Mouse (Mus musculus) adipocyte (in vitro differentiated cells): ENCODE results near the gene Gba.
"Not testable (repeated sequence)": the region's sequence is repeated elsewhere in the genome, so short reads cannot be mapped to it uniquely, and the experiment has no call there.

Experiments
- DNase-seq: peaks from one replicate; pipeline ENCODE4 v3.0.0-alpha.2; 2016; ENCODE audit warnings: low spot score

Gba gene

GRCm38 (mm10) chr3:89202253-89203141 lies at the start of gene Gba:
Gene Gba (plus strand): TSS chr3:89202928.
- DNase-seq: peak; percentile 96

DNA sequence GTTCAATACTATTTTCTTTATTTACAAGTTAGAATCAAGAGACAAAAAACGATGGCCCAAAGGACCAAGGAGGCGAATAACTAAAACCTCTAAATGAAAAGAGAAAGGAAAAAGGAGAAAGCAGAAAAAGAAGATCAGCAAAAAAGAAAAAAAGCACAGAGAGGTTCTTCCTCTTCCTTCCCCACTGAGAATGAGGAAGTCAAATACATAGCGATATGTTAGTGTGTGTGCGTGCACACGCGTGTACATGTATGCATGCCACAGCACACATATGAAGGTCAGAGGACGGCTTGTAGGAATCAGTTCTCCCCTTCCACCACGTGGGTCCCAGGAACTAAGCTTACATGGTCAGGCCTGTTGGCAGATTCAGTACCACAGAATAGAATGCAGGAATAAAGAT lies 45.8 kb upstream of the Gba start:
- no peak for DNase-seq

- DNase-seq: no peak
Observed at GRCm38 (mm10) chr3:89158651-89159050, 44.1 kb upstream of the Gba start.

GRCm38 (mm10) chr3:89159211-89159610 lies 43.5 kb upstream of the Gba start:
- DNase-seq: peak; percentile 39

DNA sequence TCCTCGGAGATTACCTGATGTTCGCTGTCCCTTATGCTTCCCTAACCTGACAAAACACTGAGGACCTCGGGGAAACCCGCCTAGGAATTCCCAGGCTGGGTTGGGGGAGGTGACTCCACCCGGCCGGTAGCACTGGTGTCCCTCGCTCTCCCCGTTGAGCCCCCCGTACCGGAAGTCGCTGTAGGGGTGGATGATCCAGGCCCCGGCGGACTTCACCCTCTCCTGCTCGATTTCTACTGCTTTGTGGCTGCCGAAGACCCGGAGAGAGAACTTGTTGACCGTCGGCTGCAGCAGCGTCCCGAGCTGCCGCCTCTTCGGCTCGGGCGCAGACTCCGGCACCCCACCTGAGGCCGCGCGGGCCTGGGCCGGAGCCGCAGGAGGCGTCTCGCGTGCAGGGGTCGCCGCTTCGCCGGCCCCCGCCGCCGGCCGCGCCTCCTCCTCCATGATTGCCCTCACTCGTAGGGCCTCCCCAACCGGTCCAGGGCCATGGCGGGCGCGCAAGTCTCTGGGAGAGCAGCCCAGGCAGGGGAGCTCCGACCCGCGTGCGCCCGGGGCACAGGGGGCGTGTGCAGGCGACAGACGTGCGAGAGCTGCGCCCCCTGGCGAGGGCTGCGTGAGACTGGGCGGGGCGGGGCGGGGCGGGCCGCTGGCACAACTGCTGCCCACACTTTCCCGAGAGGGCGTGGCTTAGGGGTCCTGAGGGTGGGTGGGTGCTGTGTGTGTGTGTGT lies 42.9 kb upstream of the Gba start, which contains the start of gene Hcn3:
Hcn3 (minus strand) TSS at position 581 of the 729 bp plus-strand sequence.
- no peak for DNase-seq

DNA sequence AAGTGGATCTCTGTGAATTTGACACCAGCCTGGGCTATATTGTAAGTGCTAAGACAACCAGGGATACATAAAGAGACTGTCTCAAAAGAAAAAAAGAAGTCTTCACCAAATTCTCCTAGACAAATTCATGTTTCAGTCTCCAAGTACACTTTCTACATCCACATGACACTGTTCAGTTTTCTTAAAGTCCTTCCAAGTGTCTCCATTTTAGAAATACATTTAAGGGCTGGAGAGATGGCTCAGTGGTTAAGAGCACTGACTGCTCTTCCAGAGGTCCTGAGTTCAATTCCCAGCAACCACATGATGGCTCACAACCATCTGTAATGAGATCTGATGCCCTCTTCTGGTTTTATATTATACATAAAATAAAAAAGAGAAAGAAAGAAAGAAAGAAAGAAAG lies 41.5 kb upstream of the Gba start:
- not testable (repeated sequence) for DNase-seq

DNA sequence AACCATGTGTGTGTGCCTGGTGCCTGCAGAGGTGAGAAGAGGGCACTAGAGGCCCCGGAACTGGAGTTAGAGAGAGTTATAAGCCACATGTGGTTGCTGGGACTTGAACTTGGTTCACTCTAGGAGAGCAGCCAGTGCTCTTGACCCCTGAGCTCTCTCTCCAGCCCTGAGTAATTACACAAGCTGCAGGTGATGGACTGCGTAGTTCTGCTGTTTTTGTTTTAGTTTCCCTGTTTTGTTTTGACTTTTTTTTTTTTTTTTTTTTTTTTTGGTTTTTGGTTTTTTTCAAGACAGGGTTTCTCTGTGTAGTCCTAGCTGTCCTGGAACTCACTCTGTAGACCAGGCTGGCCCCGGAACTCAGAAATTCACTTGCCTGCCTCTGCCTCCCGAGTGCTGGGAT lies 40.9 kb upstream of the Gba start:
- no peak for DNase-seq

DNA sequence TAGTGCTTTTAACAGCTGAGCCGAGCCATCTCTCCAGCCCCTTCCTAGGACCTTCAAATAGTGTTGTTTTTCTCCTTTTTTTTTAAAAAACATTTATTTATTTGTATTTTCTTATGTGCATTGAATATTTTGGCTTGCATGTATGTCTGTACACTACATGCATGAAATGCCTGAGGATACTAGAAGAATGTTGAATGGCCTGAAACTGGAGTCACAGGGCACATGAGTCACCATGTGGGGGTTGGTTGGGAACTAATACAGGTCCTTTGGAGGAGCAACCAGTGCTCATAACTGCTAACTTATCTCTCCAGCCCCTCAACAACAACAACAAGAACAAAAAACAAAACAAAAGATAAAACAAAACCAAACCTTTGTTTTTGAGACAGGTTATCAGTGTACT lies 39.6 kb upstream of the Gba start:
- peak; percentile 32 for DNase-seq

DNA sequence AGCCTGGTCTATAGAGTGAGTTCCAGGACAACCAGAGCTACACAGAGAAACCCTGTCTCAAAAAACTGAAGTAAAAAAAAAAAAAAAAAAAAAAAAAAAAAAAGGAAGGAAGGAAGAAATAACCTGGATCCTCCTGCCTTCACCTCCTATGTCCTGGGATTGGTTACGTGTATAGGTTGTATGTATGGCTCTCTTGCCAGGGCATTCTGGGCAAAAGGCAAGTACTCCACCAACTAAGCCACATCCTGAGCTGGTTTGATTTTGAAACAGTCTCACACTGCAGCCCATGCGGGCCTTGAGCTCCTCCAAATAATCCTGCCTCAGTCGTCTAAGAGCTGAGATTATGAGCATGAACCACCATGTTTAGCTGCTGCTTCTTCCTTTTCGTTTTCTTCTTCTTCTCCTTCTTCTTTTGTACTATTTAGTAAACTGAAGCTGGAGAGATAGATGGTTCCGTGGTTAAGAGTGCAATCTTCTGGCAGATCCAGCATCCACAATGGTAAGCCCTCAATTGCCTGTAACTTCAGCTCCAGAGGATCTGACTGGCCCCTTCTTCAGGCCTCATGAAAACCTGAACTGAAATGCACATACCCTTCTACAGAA lies 39.0 kb upstream of the Gba start:
- peak; percentile 24 for DNase-seq

DNA sequence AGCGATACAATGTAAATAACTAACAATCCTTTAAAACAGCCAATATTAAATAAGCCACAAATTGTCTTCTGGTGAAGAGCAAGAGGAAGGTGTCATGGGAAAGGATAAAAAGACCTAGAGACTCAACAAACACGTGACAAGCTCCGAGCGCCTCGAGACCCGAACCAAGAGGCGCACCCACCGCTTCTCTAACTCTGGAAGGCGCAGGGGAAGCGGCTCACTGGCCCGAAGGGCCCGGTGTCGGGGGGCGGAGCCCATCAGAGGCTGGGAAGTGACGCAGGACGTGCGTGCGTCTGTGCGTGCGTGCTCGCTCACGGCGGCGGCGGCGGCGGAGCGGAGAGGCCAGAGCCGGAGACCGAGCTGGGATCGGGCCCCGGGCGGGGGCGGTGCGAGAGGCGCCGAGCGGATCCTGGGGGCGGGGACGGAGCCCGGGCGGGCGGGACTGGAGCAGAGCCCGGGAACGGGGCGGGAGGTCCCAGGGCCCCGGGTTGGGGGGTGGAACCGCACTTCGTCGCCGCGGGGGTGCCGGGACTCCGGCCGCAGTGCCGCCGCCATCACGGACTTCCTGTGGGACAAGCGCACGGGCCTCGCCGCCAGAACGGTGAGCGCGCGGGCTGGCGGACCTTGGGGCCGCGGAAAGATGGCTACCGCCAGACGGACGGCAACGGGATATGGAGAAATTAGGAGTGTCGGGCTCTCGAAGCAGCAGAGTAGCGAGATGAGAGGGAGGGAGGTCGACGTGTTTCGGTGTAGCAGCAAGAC lies 38.0 kb upstream of the Gba start, which contains the start of gene Clk2:
Clk2 (plus strand) TSS at position 290 of the 762 bp plus-strand sequence.
- DNase-seq: peak; percentile 92

DNA sequence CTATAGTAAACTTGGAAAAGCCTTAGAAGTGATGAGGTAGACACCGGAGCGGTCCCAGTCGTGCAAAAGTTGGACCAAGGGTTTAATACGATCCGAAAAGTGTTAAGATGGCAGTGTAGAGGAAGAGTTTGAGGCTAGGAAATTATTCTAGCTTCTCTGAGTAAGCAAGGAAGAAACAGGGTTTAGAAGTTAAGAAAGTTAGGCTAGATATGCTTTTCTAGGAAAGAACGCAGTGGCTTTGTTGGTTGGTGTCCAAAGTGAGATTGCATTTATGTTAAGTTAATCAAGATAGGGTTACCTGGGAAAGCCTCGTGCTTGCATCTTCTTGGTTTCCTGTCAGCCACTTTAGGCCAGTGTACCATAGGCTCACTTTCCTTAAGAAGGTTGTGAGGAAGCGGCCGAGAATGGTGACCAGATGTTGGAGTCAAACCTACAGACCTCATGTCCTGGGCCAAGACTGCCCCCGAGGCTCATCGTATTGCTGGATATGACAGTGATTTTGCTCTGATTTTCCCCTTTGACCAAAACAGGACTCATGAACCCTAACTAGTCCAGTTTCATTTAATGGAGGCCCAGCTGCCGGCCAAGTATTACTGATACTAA lies 37.4 kb upstream of the Gba start:
- no peak for DNase-seq

DNA sequence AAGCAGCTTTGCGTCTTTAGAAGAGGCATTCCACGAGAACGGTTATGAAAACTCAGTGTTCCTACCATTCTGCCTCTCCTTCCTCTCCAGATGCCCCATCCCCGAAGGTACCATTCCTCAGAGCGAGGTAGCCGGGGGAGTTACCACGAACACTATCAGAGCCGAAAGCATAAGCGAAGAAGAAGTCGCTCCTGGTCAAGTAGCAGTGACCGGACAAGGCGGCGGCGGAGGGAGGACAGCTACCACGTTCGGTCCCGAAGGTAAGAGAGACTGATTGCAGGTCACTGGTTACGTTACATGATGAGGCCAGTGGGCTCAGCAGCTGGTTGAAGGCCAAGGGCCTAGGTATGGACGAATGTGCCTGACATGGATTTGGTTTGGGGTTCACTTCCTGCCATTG lies 35.8 kb upstream of the Gba start:
- DNase-seq: no peak

GRCm38 (mm10) chr3:89174844-89175243 lies 27.9 kb upstream of the Gba start:
- DNase-seq: no peak

GRCm38 (mm10) chr3:89175544-89175943 lies 27.2 kb upstream of the Gba start:
- DNase-seq: no peak

DNA sequence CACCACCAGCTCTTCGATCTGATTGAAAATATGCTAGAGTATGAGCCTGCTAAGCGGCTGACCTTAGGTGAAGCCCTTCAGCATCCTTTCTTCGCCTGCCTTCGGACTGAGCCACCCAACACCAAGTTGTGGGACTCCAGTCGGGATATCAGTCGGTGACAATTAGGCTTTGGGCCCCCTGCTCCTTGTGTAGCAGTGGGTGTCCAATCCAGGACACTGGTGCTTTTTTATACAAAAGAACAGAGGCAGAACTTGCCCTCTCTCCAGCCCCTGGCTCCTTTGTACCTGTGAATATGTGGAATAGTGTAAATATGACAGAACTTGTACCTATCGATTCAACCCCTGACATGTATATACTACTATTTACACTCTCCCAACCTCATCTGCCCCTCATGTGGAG lies 26.3 kb upstream of the Gba start:
- no peak for DNase-seq

DNA sequence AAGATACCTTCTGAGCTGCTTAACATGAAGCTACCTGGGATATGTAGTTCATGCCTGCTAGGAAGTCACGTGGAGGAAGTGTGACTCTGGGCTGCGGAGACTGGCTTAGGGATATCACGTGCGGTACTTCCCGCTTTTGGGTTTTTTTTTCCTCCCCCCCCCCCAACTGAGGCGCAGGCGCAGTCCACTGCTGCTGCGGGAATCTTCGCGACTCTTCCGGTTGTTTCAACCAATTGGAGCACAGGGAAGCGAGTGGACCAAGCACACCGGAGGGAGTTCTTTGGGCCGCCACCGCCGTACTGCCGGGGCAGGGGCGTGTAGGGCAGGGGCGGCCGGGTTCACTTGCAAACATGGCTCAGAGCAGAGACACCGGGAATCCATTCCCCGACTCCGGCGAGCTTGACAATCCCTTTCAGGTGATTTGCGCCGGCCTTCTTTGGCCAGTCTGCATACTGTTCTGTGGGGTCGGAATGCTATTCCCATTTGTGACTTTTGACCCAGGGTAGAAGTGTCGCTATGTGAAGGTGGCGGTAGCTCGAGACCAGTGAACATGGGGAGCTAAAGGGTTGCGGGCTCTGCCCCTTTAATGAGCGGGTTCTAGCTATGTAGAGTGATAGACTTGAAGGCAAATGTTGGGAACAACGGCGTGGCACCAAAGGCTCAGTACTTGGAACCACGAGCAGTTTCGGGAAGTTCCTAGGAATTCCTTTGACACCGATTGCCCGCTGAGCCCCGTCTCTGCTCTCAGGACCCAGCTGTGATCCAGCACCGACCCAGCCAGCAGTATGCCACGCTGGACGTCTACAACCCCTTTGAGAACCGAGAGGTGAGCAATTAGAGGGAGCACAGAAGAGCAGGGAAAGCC lies 25.3 kb upstream of the Gba start, which contains the start of gene Scamp3:
Scamp3 (plus strand) TSS at position 232 of the 865 bp plus-strand sequence.
- DNase-seq: peak; percentile 98

DNA sequence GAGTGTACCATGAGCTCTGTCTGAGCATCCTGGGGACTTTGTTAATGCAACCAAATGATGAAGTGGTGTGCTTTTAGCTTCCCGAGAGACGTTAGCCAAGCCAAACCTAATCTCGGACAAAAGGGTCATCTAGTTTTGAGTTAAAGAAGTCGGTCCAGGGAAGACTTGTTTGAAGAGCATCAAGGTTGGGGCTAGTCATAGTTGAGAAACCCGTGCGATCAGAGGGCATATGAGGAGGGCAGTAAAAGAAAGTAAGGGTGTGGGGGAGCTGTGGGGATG lies 24.7 kb upstream of the Gba start:
- DNase-seq: no peak

DNA sequence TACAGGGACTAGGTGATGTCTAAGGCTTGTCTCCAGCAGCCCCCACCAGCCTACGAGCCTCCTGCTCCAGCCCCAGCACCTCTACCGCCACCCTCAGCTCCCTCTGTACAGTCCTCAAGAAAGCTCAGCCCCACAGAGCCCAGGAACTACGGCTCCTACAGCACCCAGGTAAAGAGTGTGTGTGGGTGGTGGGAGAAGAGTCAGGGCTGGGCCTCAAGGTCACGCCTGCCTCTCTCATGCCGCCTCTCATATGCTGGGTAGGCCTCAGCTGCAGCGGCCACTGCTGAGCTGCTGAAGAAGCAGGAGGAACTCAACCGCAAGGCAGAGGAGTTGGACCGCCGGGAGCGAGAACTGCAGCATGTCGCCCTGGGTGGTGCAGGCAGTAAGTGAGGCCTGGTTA lies 23.7 kb upstream of the Gba start:
- no peak for DNase-seq

DNA sequence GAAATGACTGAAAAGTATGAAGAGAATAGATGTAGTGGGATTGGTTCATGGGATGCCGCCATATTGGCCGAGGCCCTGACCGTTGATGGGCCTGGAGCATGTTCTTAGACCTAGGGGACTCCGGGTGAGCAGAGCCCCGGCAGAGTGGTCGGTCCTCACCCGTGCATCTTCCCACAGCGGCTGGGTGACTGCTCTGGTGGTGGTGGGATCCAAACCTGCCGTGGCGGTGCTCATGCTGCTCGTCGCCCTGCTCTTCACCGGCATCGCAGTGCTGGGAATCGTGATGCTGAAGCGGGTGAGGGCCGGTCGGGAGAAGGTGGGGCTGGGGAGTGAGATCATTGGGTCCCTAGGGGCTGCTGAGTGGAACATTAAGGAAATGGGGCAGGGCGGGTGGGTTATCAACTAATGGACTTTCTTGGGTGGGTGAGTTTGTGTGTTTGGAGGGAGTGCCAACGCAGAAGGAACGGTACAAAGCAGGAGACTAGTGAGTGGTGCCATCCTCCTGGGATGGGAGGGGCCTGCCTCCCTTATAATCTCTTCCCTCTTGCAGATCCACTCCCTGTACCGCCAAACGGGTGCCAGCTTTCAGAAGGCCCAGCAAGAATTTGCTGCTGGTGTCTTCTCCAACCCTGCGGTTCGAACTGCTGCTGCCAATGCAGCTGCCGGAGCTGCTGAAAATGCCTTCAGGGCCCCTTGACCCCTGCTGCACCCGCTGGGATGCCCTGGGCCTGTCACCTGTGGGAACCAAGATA lies 20.8 kb upstream of the Gba start:
- DNase-seq: no peak

GRCm38 (mm10) chr3:89182531-89183057 lies 20.1 kb upstream of the Gba start:
- no peak for DNase-seq
